Mouse (Mus musculus): Measurements from ENCODE around the gene Akp3.

GRCm38 (mm10) chr1:87106536-87106935 lies 18.2 kb upstream of the Akp3 start:
- TF ChIP-seq CTCF (IDR thresholded peaks at IDR 0.05; ENCODE audit: low read depth, low read length) (no peak), GATA1 (IDR thresholded peaks at IDR 0.05; ENCODE audit: borderline replicate concordance, low read length) (no peak), TAL1 (conservative IDR thresholded peaks at IDR 0.05; ENCODE audit: low read depth, low read length) (no peak)

Measured in G1E (cell line).